Mouse (Mus musculus): ENCODE data around the gene Ddx1.
"Not testable (repeated sequence)": the region's sequence is repeated elsewhere in the genome, so short reads cannot be mapped to it uniquely, and the experiment has no call there.

Ddx1 gene

GRCm38 (mm10) chr12:13207099-13207498 lies 41.9 kb downstream of the Ddx1 start:
- DNase-seq (ENCODE audit: extremely low read depth, insufficient read length, low spot score), result no peak

- DNase-seq (ENCODE audit: extremely low read depth, insufficient read length, low spot score), result no peak
These were observed 43.3 kb downstream of the Ddx1 start for GRCm38 (mm10) chr12:13205733-13206132.

- DNase-seq (ENCODE audit: extremely low read depth, insufficient read length, low spot score), result no peak
These were observed 46.7 kb downstream of the Ddx1 start for GRCm38 (mm10) chr12:13202322-13202721.

- no peak for DNase-seq (ENCODE audit: extremely low read depth, insufficient read length, low spot score)
These were observed 48.4 kb downstream of the Ddx1 start for GRCm38 (mm10) chr12:13200576-13200975.

GRCm38 (mm10) chr12:13199338-13200301 lies 49.4 kb downstream of the Ddx1 start:
- no peak for DNase-seq (ENCODE audit: extremely low read depth, insufficient read length, low spot score)

GRCm38 (mm10) chr12:13198157-13198556 lies 50.9 kb downstream of the Ddx1 start:
- DNase-seq (ENCODE audit: extremely low read depth, insufficient read length, low spot score), result no peak

- DNase-seq (ENCODE audit: extremely low read depth, insufficient read length, low spot score), result no peak
These were observed 52.9 kb downstream of the Ddx1 start for GRCm38 (mm10) chr12:13196146-13196545.

GRCm38 (mm10) chr12:13195506-13195905 lies 53.5 kb downstream of the Ddx1 start:
- no peak for DNase-seq (ENCODE audit: extremely low read depth, insufficient read length, low spot score)

GRCm38 (mm10) chr12:13188059-13188700 lies 60.8 kb downstream of the Ddx1 start:
- DNase-seq (ENCODE audit: extremely low read depth, insufficient read length, low spot score), result no peak

GRCm38 (mm10) chr12:13186209-13186608 lies 62.8 kb downstream of the Ddx1 start:
- DNase-seq (ENCODE audit: extremely low read depth, insufficient read length, low spot score), result no peak

GRCm38 (mm10) chr12:13184873-13185361 lies 64.1 kb downstream of the Ddx1 start:
- DNase-seq (ENCODE audit: extremely low read depth, insufficient read length, low spot score), result no peak

GRCm38 (mm10) chr12:13184136-13184535 lies 64.9 kb downstream of the Ddx1 start:
- not testable (repeated sequence) for DNase-seq (ENCODE audit: extremely low read depth, insufficient read length, low spot score)

GRCm38 (mm10) chr12:13182220-13182619 lies 66.8 kb downstream of the Ddx1 start:
- DNase-seq (ENCODE audit: extremely low read depth, insufficient read length, low spot score), result no peak

GRCm38 (mm10) chr12:13181721-13182120 lies 67.3 kb downstream of the Ddx1 start:
- no peak for DNase-seq (ENCODE audit: extremely low read depth, insufficient read length, low spot score)

- no peak for DNase-seq (ENCODE audit: extremely low read depth, insufficient read length, low spot score)
These were observed 68.2 kb downstream of the Ddx1 start for GRCm38 (mm10) chr12:13180715-13181335.

GRCm38 (mm10) chr12:13180332-13180714 lies 68.7 kb downstream of the Ddx1 start:
- no peak for DNase-seq (ENCODE audit: extremely low read depth, insufficient read length, low spot score)

GRCm38 (mm10) chr12:13177606-13178005 lies 71.4 kb downstream of the Ddx1 start:
- no peak for DNase-seq (ENCODE audit: extremely low read depth, insufficient read length, low spot score)

- no peak for DNase-seq (ENCODE audit: extremely low read depth, insufficient read length, low spot score)
These were observed 72.1 kb downstream of the Ddx1 start for GRCm38 (mm10) chr12:13176927-13177326.

GRCm38 (mm10) chr12:13176136-13176535 lies 72.9 kb downstream of the Ddx1 start:
- DNase-seq (ENCODE audit: extremely low read depth, insufficient read length, low spot score), result no peak

- no peak for DNase-seq (ENCODE audit: extremely low read depth, insufficient read length, low spot score)
These were observed 75.0 kb downstream of the Ddx1 start for GRCm38 (mm10) chr12:13174022-13174421.

- no peak for DNase-seq (ENCODE audit: extremely low read depth, insufficient read length, low spot score)
These were observed 80.9 kb downstream of the Ddx1 start for GRCm38 (mm10) chr12:13168073-13168472.

All from 3134 (cell line).